In the genomic region with DNA sequence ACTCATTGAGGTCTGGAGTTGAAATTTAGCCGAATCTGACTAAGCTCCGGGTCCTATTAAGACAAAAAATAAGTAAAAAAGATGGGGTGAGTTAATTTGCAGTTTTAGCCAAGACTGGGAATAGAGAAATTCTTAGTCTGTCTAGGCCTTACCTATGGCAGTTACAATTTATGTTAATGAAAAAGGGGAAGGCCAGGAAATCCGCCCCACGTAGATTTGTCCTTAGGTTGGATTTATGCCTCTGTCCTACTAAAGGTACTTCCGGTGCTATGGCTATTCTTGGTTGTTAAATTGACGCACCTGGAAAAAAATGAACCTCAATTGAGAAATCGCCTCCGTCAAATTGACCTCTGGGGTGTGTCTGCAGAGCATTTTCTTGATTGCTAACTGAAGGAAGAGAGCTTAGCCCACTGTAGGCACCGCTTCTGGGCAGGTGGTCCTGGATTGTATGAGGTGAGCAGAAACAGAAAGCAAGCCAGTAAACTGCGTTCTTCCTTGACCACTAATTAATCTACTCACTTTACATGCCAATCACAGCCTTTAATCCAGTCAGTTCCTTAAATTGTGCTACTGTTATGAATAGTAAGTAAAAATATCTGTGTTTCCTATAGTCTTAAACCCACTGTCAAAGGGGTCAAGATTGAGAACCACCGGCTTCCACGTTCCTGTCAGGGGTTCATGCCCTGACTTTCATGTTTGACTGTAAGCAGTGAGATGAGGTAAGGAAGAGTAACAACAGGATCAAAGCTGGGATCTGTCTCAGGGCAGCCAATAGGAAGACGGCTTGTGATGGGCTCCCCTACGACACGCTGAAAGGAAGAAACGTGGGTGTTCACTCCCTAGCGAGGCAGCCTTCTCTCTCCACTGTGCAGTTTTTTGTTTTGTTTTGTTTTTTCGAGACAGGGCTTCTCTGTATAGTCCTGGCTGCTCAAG, we compare ENCODE assay signal across 8 mouse cellular contexts. TPM values are rescaled to one million over a fixed set of nuclear protein-coding genes. Genes with fewer than 3 reads are reported as not detected.
DNase-seq lines count a peak whose midpoint lies in the region; ATAC-seq and TF ChIP-seq lines count a peak whose summit lies in the region.

No protein-coding gene starts in this region.

- DNase-seq in thymus, postnatal 25 days, result peak; percentile 63
- DNase-seq in cerebellum, adult 11-12 months, result no peak
- no peak for DNase-seq in urinary bladder, postnatal 10 days (ENCODE audit: low spot score)
- DNase-seq in left cerebral cortex, adult 18-20 months (ENCODE audit: low spot score in 2 of 2), result no peak

- H3K9me3 ChIP-seq in E14TG2a.4 (ENCODE audit: low read length), result no peaks in the 10 kb centered on the region
- no peaks in the 10 kb centered on the region for H3K9me3 ChIP-seq in heart, embryonic 14.5 days (ENCODE audit: control insufficient read depth, low read length)
- no peaks in the 10 kb centered on the region for H3K9me3 ChIP-seq in liver, embryonic 16.5 days (replicated peaks; ENCODE audit: control insufficient read depth, low read length)

- H3K36me3 ChIP-seq in C2C12 (ENCODE audit: control insufficient read depth, insufficient read depth), result no peaks in the 10 kb centered on the region
- no peaks in the 10 kb centered on the region for H3K36me3 ChIP-seq in E14TG2a.4 (ENCODE audit: insufficient read depth, low read length)
- H3K36me3 ChIP-seq in heart, embryonic 14.5 days (ENCODE audit: control insufficient read depth, insufficient read depth, low read length), result peaks cover 7% of the 10 kb centered on the region
- no peaks in the 10 kb centered on the region for H3K36me3 ChIP-seq in liver, embryonic 16.5 days (ENCODE audit: control insufficient read depth, insufficient read depth)

- no peak overlapping the region for H3ac ChIP-seq in C2C12 (ENCODE audit: control insufficient read depth, insufficient read length, low read depth)

- no peak for ATAC-seq in heart, embryonic 14.5 days (ENCODE audit: insufficient number of reproducible peaks, insufficient read depth, low FRiP score, low read depth)
- ATAC-seq in liver, embryonic 16.5 days (ENCODE audit: low read depth), result no peak

- H3K9ac ChIP-seq in heart, embryonic 14.5 days (ENCODE audit: low read length), result peak overlapping the region; percentile 75
- no peak overlapping the region; the same call in 1 of the 2 replicates for H3K9ac ChIP-seq in liver, embryonic 16.5 days (ENCODE audit: low read depth, low read length)

- peaks cover 34% of the 10 kb centered on the region for H3K4me1 ChIP-seq in E14TG2a.4 (replicated peaks; ENCODE audit: low read depth, low read length)
- H3K4me1 ChIP-seq in heart, embryonic 14.5 days (ENCODE audit: control insufficient read depth in 2 of 2, insufficient read depth in 2 of 2, low read length in 2 of 2), result peaks cover 9 to 26% of the 10 kb centered on the region in 2 experiments
- peaks cover 12% of the 10 kb centered on the region for H3K4me1 ChIP-seq in liver, embryonic 16.5 days (ENCODE audit: control insufficient read depth, low read depth, low read length)

- no peaks in the 10 kb centered on the region for H3K27me3 ChIP-seq in C2C12 (ENCODE audit: control insufficient read depth, insufficient read depth, insufficient read length)
- H3K27me3 ChIP-seq in E14TG2a.4 (ENCODE audit: insufficient read depth, low read length), result no peaks in the 10 kb centered on the region
- H3K27me3 ChIP-seq in heart, embryonic 14.5 days (ENCODE audit: control insufficient read depth, insufficient read depth, low read length), result no peaks in the 10 kb centered on the region
- no peaks in the 10 kb centered on the region for H3K27me3 ChIP-seq in liver, embryonic 16.5 days (ENCODE audit: control insufficient read depth, insufficient read depth, low read depth, low read length)

- TF ChIP-seq CTCF in C2C12 (IDR thresholded peaks at IDR 0.05; ENCODE audit: control insufficient read depth, insufficient read depth, insufficient read length) (no peak), E14TG2a.4 (conservative IDR thresholded peaks at IDR 0.05; ENCODE audit: low read length) (no peak)

- H3K4me3 ChIP-seq in C2C12 (ENCODE audit: insufficient read depth, poor library complexity, severe bottlenecking), result peak overlapping the region; percentile 72
- H3K4me3 ChIP-seq in E14TG2a.4 (replicated peaks; ENCODE audit: low read length), result peak overlapping the region; percentile 78
- peak overlapping the region; percentile 64 to 87 for H3K4me3 ChIP-seq in heart, embryonic 14.5 days (ENCODE audit: control insufficient read depth in 1 of 2, insufficient read depth in 1 of 2, low read depth in 1 of 2, low read length in 2 of 2)
- peak overlapping the region; percentile 70 for H3K4me3 ChIP-seq in liver, embryonic 16.5 days (ENCODE audit: low read depth, low read length)

- peak overlapping the region in 1 of 2 experiments; percentile 65; a peak in 3 of 4 replicates for H3K27ac ChIP-seq in heart, embryonic 14.5 days (replicated peaks in 1 of 2; ENCODE audit: control insufficient read depth in 1 of 2, insufficient read depth in 1 of 2, low read depth in 2 of 2, low read length in 2 of 2)
- no peak overlapping the region for H3K27ac ChIP-seq in liver, embryonic 16.5 days (ENCODE audit: low read length)

- 63% methylated on average over 18 of the region's 18 CpGs for WGBS in heart, embryonic 14.5 days
- 57% methylated on average over 18 of the region's 18 CpGs for whole genome bisulfite sequencing in liver, embryonic 16.5 days (ENCODE audit: insufficient replicate concordance)

- H3K79me2 ChIP-seq in C2C12 (ENCODE audit: control insufficient read depth, insufficient read depth), result peaks cover 9% of the 10 kb centered on the region

- peak overlapping the region; percentile 62 for H3K4me2 ChIP-seq in heart, embryonic 14.5 days (ENCODE audit: low read length)
- H3K4me2 ChIP-seq in liver, embryonic 16.5 days (ENCODE audit: low read depth, low read length), result peak overlapping the region; percentile 75

- peaks cover 1% of the 10 kb centered on the region for H3K79me3 ChIP-seq in C2C12 (ENCODE audit: low read depth)

TF ChIP-seq in C2C12, 6 proteins besides CTCF, POLR2A, EP300 and RAD21:
- no peak for TF ChIP-seq MYOG (IDR thresholded peaks at IDR 0.05; ENCODE audit: control insufficient read depth, extremely low read depth, insufficient read length)
- TF ChIP-seq CEBPB (IDR thresholded peaks at IDR 0.05; ENCODE audit: low read depth), result no peak
- no peak for TF ChIP-seq USF1 (IDR thresholded peaks at IDR 0.05; ENCODE audit: low read depth)
- TF ChIP-seq FOSL1 (IDR thresholded peaks at IDR 0.05; ENCODE audit: insufficient read depth, low read length, poor library complexity, severe bottlenecking), result no peak
- TF ChIP-seq MAX (IDR thresholded peaks at IDR 0.05), result no peak
- TF ChIP-seq MYOD1 (IDR thresholded peaks at IDR 0.05; ENCODE audit: control insufficient read depth, insufficient read length, low read depth), result no peak
TF ChIP-seq in C2C12: peak in this region for 0.

RNA-seq across cellular contexts. Expression of gene Parp4, which starts 0.8 kb away (rescaled TPM):
- 4.6 TPM for polyA plus RNA-seq in C2C12 (2012; fragmentation: generic; extraction: Trizol)
- polyA plus RNA-seq in heart, embryonic 14.5 days (2014; fragmentation: Nextera tagmentation; extraction: Ambion mirVana), result 12.5 TPM in 2 replicates
- 2.1 and 2.2 TPM in 2 replicates for polyA plus RNA-seq in liver, embryonic 16.5 days (2015; fragmentation: Nextera tagmentation; extraction: Ambion mirVana)
- total RNA-seq in left cerebral cortex, adult 18-20 months (2021), result 1 to 10 TPM; 5.0 to 5.4 TPM

RNA-seq across cellular contexts. Expression of gene Cenpj, which starts 1.0 kb away (rescaled TPM):
- 2.5 TPM for polyA plus RNA-seq in C2C12 (2012; fragmentation: generic; extraction: Trizol)
- polyA plus RNA-seq in heart, embryonic 14.5 days (2014; fragmentation: Nextera tagmentation; extraction: Ambion mirVana), result 8.2 and 8.6 TPM in 2 replicates
- 4.2 and 5.5 TPM in 2 replicates for polyA plus RNA-seq in liver, embryonic 16.5 days (2015; fragmentation: Nextera tagmentation; extraction: Ambion mirVana)
- 1 to 10 TPM; 2.5 to 2.6 TPM for total RNA-seq in left cerebral cortex, adult 18-20 months (2021)
